Mouse (Mus musculus): ENCODE data around the gene Nr3c2. TPM values are rescaled to one million over a fixed set of nuclear protein-coding genes. Genes with fewer than 3 reads are reported as not detected.

The Nr3c2 gene
- polyA plus RNA-seq, 1 experiment: 5.5 TPM

- no peak overlapping the region for H3K4me3 ChIP-seq (ENCODE audit: insufficient read depth, low read depth, low read length)
- H3K4me1 ChIP-seq (ENCODE audit: control insufficient read depth, insufficient read depth, insufficient read length, low read length): no peaks in the 10 kb centered on the region
- H3K27ac ChIP-seq (replicated peaks; ENCODE audit: low read depth, low read length): no peak overlapping the region
Observed at GRCm38 (mm10) chr8:77292120-77292519, 392.9 kb downstream of the Nr3c2 start.

- no peaks in the 10 kb centered on the region for H3K4me1 ChIP-seq (ENCODE audit: control insufficient read depth, insufficient read depth, insufficient read length, low read length)
- H3K4me3 ChIP-seq (ENCODE audit: insufficient read depth, low read depth, low read length): no peak overlapping the region
- no peak overlapping the region for H3K27ac ChIP-seq (replicated peaks; ENCODE audit: low read depth, low read length)
Observed at GRCm38 (mm10) chr8:77292649-77293048, 393.4 kb downstream of the Nr3c2 start.

- Histone ChIP-seq H3K27ac (replicated peaks; ENCODE audit: low read depth, low read length) (no peak overlapping the region), H3K4me1 (ENCODE audit: control insufficient read depth, insufficient read depth, insufficient read length, low read length) (no peaks in the 10 kb centered on the region), H3K4me3 (ENCODE audit: insufficient read depth, low read depth, low read length) (no peak overlapping the region)
Observed at GRCm38 (mm10) chr8:77294599-77294998, 395.4 kb downstream of the Nr3c2 start.
